Mouse (Mus musculus) natural killer cell, adult 2 months (primary cell): ENCODE measurements around the gene Cs.
A peak's percentile ranks its signal among the peaks of the same experiment; 100 is the strongest.
"Not testable (repeated sequence)": the region's sequence is repeated elsewhere in the genome, so short reads cannot be mapped to it uniquely, and the experiment has no call there.

Experiments
- DNase-seq, 2 experiments: peaks; one replicate each; pipeline ENCODE4 v3.0.0; 2022; ENCODE audit warnings: low spot score in 2 of 2

Gene Cs

GRCm38 (mm10) chr10:128332358-128333249 is 4.9 kb upstream of the Cs start:
- not testable (repeated sequence) for DNase-seq

GRCm38 (mm10) chr10:128335582-128335981 is 2.0 kb upstream of the Cs start:
- DNase-seq = peak; percentile 73 to 86

GRCm38 (mm10) chr10:128336195-128336594 is 1.3 kb upstream of the Cs start:
- no peak for DNase-seq

DNA sequence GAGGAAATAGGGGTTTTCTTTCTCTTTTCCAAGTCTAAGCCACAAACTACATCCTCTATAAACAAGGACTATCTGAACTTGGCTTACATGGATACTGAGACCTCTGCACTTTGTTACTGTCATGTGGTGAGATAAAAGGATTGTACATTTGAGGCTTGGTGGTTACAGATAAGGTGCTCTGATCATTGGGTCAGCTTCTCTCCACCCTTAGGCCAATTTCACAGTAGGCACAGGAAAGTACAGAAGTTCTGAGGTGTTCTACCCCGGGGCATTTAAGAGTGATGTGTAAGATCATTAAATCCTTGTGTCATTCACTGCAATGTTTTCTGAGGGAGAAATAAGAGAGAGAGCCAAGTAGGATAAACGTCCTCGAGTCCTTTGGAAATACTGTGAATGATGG is 937 bp upstream of the Cs start:
- DNase-seq = no peak

DNA sequence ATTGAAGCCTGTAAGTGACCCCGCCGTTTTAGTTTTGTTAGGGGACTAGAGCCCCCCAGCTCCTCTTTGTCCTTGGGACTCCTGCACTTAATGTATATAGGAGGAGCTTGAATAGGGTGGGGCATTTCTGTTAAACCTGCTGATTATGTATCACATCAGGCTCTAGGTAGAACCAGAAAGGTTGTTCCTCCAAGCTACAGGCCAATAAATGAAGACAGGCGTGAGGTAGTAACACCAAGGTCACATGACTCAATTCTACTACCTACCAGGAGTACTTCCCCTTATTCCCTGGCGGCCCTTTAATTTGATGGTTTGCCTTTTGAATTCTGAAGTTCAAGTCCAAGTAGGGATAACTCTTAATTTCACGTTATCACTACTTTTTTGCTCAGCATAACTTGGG is 881 bp downstream of the Cs start:
- peak in 1 of 2 experiments; percentile 24 for DNase-seq

- DNase-seq = no peak
Observed at GRCm38 (mm10) chr10:128338948-128339347, 1.4 kb downstream of the Cs start.

GRCm38 (mm10) chr10:128340257-128340656 is 2.7 kb downstream of the Cs start:
- peak in 1 of 2 experiments; percentile 11 for DNase-seq

GRCm38 (mm10) chr10:128343436-128343835 is 5.9 kb downstream of the Cs start:
- no peak for DNase-seq

- DNase-seq = peak; percentile 72 to 78
Observed at GRCm38 (mm10) chr10:128344568-128345275, 7.2 kb downstream of the Cs start.

DNA sequence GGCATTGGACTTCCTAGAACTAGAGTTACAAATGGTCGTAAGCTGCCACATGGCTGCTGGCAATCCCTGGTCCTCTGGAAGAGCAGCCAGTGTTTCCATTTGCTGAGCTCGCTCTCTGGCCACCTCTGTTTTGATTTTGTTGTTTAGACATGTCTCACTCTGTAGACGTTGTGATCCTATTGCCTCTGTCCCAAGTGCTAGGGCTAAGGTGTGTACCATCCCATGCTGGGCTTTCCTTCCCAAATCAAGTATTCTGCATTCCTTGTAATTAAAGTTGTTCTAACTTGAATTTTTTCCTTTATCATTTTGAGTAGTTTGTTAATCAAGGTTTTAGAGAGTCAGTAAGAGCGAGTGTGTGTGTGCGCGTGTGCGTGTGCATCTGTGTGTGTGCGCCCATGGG is 10.0 kb downstream of the Cs start:
- no peak for DNase-seq

- peak; percentile 39 to 64 for DNase-seq
Observed at GRCm38 (mm10) chr10:128358796-128359195, 21.3 kb downstream of the Cs start.

- no peak for DNase-seq
Observed at GRCm38 (mm10) chr10:128359226-128359625, 21.7 kb downstream of the Cs start.

DNA sequence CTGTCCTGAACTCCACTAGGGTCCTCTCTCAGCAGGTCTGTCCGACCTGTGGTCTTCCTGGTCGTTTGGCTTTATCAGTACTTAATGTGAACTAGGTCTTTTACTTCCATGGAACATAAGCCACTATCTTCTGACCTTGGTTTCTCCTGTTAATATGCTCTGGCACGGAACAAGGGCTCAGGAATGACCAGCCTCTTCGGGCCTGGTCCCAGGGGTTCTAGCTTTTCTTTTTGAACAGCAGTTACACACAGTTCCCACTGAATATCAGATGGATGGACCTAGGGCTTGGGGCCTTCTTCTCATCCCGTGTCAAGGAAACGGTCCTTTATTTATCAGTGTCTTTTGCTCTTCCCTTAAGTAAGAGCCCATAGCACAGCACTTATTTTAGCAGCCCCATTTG is 24.3 kb downstream of the Cs start:
- no peak for DNase-seq

DNA sequence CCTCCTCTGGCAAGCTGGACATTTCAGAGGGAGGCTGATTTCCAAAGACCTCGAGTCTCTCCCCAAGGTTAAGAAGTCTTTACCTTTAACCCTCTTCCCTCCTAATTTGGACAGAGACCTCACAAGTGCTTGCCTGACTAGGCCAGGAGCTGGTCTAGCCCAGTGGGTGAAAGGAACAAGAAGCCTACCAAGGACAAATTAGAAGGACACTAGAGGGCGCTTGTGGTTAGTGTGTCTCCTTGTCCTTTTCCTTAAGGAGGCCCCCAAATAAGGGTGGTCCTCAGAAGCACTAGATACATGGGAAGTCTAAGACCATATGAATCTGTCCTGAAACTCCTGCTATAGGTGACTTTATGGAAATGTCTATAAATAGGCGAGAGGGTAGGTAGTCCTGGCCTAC is 25.0 kb downstream of the Cs start:
- DNase-seq = no peak

DNA sequence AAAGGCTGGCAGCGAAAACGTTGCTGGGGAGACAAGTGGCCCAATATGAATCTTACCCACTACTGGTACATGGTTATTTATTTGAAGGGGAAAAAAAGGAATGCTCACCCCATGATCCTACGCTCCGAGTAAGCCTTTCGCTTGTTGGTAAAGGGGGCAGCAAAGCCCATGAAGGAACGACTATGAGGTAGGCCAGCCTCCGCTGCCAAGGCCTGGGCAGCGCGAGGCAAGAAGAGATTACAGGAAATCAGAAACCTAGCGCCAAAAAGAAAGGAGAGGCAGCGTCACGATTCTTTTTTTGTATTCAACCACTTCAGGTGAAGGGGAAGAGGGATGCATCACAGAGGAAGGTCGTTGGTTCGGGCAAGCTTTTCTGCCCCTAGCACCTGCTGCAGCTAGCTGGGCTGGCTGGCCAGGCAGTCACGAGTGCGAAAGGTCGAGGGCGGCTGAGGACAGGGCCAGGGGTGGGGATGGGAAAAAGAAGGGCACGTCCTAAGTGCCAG is 30.4 kb downstream of the Cs start:
- DNase-seq = no peak

DNA sequence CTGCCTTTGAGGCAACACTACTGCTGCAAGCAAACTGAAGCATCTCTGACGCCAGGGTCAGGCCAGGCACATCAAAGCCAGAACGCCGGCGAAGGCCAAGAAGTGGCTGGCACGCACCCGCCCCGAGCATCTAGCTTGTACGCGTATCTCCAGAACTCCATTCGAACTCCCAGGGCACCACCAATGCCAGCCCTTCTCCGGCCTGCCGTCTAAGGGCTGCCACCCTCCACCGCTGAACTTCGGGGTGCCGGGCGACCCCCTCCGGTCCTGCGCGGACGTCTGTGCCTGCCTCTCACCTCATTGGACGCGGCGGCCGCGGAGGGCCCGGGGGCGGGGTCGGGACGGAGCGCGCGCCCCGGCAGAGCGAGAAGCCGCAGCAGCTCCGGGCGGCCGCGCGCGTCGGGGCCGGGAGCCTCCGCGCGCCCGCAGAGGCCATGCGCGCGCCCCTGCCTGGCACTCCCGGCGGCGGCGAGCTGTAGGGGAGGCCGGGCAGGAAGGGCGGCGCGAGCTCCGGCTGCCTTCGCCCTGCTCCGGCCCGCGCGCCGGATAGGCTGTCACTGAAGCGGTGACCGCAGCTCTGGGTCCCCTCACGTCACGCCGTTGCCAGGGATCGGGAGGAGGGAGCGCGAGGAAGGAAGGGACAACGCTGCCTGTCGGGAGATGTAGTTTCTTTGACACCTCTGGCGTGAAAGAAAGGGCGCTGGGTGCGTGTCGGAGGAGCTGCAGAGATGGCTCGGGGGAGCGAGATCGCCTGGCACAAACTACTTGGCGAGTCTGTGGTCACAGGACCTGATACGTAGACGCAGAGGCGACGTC is 31.1 kb downstream of the Cs start, which contains the start of gene Coq10a:
Gene Coq10a (minus strand): TSS at position 596 of the 816 bp plus-strand sequence.
- DNase-seq = peak; percentile 90 to 93

GRCm38 (mm10) chr10:128369218-128369543 is 31.6 kb downstream of the Cs start:
- no peak for DNase-seq

DNA sequence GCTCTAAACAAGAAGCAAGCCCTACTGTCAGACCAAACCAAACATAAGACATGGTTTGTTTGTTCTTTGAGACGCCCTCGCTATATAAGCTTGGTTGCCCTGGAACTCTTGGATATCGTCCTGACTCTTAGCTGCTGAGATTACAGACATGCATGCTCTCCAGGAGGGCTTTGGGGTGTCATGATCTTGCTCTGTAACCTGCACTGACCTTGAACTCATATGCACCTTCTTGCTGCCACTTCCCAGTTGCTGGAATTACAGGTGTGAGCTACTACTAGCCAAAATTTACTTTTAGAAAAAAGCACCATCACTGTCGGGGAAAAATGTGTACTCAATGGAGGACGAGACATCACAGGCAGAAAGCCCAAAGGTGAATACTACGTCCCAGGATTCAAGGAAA is 32.1 kb downstream of the Cs start:
- no peak for DNase-seq

DNA sequence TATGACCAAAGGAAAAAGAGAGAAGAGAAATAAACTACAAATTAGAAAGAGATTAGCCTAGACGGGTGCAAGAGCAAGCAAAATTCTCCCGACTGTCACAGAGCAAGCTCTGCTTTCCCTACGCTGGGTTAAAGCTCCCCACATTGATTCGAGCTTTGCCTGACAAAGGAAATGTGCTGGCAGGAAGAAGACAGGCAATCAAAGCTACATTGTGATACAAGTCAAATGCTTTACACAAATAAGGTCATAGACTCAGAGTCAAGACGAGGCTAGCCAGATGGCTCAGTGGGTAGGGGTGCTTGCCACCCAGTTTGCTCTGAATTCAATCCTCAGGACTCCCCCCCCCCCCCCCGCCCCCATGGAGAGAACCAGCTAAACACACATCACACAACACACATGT is 32.5 kb downstream of the Cs start:
- DNase-seq = no peak

DNA sequence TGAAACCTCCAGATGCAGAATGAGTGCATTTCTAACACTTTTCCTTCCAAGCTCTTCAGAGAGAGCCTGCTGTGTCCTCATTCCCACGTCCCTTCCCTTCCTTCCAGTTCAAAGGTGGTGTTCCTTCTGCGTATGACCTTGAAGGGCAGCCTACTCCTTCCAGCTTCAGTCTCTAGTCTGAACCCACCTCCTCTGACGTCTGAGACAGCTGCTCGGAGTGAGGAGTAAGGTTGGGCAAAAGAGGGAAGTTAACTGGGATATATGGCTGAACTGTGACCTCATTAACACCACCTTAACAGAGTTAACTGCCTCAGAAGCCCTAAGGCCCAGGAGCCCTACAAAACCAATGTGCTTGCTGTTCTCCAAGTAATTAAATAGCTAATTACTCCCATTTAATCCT is 33.1 kb downstream of the Cs start:
- no peak for DNase-seq

- no peak for DNase-seq
Observed at GRCm38 (mm10) chr10:128372142-128372541, 34.6 kb downstream of the Cs start.
